Mouse (Mus musculus): ENCODE measurements around the gene Dnajb14.
A peak's percentile ranks its signal among the peaks of the same experiment; 100 is the strongest.
"Not testable (repeated sequence)": the region's sequence is repeated elsewhere in the genome, so short reads cannot be mapped to it uniquely, and the experiment has no call there.

Dnajb14 gene

DNA sequence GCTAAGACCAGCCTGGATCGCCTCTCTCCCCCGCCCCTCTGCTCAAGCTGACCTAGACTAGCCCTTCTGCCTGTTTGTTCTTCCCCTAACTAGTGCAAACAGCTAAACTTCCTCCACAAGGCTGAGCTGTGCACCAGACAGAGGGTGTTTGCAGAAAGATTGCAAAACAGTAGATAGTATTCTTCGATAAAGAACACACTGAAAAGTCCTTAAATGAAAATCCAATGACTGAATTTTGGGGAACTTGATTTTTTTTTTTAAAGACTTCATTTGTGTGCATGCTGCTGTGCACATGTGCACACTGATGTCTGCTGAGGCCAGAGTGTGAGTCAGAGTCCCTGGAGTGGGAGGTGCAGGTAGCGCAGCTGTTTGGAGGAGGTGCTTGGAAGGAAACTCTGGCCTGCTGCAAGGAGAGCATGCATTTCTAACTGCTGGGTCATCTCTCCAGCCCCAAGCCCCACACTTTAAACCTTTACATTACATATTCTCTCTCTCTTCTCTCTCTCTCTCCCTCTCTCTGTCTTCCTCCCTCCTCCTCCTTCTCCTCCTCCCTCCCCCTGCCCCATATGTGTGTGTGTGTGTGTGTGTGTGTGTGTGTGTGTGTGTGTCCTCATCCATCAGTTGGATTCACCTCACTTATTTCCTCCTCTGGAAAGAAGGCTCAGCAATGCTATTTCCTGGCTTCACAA is 84.9 kb downstream of the Dnajb14 start:
- DNase-seq (ENCODE audit: low read depth, low spot score), result no peak

DNA sequence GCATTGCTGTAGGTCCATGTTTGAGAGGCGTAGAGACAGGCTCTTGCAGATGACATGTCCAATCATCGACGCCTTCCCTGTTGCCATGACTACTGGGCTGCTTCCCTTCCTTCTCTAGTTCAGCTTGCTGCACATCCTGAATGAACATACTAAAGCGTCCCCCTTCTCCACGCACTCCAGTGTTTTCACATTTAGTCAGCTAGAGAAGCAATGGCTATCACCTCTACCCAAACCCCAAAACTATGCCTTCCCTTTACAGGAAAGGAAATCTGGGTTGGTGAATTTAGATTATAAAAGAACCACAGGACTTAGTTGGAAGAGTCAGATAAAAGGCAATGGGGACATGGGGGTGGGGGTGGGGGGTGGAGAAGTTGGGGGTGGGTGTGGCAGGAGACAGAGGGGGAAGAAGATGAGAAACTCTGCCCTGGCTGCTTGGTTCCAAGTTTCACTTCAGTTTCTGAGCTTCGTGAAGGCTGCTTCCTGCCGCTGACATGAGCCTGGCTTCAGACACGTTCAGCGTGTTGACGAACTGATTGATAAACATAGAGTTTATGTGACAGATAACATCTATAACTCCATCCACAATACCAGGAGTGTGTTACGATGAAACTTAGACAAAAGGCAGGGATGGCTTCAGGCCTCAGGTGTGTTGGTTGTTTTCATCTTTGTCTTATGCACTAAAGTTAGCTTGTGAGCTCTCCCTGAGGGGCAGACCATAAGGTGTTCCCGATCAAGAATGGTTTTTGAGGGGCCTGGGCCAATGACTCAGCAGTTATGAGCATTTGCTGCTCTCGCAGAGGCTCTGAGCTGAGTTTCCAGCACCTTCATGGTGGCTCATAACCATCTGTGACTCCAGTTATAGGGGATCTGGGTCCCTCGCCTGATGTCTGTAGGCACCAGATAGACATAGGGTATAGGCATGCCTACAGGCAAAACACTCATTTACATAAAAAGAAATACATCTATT is 85.7 kb downstream of the Dnajb14 start:
- peak; percentile 84 for DNase-seq (ENCODE audit: low read depth, low spot score)

DNA sequence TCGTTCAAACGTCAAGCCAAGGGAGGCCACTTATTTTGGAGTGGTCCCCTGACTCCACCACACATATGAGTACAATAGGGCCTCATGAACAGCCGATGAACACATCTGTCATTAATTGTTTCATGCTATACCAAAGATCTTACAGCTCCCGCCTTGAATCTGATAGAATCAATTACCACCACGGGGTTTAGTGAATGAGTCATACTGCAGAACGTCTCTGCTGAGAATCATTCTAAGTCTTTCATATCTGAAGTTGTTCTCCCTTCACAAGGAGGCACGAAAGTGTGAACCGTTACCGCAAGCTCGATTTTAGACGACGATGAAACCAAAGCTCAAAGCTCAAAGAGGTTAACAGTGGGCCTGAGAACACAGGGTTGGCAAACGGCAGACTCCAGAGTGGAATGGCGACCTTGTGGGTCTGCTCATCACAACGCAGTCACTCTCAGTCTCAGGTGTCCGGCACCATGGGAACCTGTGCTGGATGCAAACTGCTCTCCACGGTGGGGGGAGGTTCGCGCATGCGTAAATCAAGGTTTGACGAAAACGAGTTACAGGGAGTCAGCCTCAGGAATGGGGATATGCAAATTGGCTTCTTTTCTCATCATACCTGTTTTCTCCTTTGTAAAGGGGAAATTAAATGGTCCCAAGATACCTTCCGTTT is 86.9 kb downstream of the Dnajb14 start:
- peak; percentile 91 for DNase-seq (ENCODE audit: low read depth, low spot score)

DNA sequence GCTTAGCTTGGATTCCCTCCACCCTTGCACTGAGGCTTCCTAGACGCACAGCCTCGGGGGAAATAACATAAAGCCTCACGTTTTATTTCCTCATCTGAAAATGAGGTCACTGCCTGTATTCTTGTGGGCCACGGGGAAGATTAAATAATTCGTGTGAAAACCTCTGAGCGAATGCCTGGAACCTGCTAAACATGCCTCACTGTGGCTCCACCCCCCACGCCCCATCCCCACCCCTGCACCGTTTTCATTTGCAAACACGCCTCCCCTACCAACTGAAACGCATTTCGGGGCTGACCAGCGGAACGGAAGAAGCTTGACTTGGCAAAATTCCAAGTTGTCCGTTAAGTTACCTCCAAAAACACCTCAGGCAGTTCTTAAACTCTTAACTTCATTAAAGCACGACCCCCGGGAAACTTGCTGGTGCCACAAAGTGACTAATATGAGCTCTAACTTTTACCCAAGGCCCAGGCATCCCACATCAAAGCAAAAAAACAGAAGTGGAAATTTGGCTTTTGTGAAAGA is 88.1 kb downstream of the Dnajb14 start:
- peak; percentile 70 for DNase-seq (ENCODE audit: low read depth, low spot score)

DNA sequence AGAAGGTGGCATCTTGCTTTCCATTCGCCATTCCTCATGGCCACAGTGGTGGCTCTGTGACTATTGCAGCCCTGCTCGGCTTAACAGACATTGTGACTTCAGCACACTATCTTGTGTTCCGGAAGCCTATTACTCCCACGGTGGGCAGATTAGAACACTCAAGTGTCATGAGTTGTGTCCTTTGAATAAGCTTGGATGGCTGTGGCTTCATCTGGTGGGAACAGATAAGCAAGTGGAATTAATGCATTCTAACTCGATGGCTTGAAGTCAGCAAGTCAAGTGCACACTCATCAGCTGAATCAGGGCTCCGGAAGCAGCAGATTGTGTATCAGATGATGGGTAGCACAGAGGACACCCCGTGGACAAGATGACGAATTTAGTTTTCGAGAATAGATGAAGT is 90.4 kb downstream of the Dnajb14 start:
- no peak for DNase-seq (ENCODE audit: low read depth, low spot score)

DNA sequence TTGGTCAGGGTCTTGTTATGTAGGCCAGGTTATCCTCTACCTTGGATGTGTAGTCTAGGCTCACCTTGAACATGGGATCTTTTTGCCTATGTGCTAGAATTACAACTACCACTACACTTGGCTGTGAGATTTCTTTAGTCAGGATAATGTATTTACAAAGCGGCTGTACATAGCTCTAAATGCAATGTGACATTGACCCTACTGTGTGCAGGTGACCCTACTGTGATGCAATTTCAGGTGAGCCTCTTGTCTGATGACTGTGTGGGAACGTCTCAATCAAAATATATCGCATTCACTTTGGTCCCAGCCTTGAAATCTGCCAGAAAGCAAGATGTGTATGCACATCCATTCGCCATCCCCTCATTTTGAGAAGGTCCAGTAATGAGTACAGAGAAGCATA is 90.9 kb downstream of the Dnajb14 start:
- DNase-seq (ENCODE audit: low read depth, low spot score), result no peak

DNA sequence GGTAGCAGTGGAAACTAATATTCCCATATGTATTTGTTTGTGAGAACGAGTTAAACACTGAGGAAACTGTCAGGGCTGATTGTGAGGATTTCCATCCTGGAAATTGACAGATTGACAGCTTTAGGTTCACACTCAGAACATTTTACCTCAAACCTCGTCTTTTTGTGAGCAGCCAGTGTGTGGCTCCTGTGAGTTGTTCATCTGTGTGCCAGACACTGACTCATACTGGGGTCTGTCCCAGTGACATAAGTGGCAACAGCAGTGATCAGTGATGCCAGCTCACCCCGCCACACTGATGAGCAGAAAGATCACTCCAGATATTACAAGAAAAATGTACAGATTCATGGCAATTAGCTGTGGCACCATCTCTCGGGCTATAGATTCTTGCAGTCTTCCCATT is 92.0 kb downstream of the Dnajb14 start:
- no peak for DNase-seq (ENCODE audit: low read depth, low spot score)

DNA sequence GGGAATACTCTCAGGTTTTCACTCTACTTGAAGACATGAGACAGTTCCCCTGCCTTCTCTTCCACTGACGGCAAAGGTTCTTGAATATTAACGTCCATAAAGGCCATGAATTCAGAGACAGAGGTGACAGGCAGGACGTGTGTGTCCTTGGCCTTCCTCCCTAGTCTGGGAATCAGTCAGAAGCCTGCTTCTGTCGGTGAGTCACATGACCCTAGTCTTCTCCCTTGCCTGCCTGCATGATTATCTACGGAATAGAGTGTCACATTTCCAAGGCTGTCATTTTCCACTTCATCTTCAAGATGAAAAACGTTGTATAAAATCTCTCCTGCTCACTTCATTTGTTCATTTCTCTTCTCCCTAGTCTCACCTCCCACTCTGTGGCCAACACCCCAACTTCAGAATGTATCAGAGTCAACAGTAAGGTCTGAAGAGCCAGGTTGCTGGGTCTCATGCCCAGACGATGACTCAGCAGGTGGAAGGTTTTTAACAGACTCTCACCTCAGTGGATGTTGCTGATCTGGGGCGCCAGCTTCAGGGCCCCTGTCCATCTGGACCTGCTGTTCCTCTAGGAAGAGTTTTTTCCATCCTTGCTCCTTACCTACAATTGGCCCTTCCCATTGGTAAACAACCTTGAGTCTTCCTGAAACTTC is 94.4 kb downstream of the Dnajb14 start:
- DNase-seq (ENCODE audit: low read depth, low spot score), result no peak

DNA sequence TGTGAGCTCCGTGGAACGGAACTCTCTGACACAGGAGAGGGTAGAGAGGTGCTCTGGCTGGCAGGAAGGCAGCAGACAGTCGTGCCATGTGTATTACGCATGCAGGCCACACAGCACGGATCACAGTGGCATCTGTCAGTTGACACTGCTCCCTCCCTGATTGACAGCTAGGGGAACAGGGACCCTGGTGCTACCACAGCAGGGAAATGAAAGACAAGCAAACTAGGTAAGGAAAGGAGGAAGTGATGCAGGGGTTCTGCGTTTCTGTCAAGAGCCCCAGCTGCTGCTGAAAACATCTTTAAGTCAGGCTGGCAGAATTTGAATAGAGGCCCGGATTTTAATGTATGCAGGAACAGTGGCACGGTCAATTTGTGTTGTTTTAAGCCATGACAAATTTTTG is 96.0 kb downstream of the Dnajb14 start:
- DNase-seq (ENCODE audit: low read depth, low spot score), result no peak

DNA sequence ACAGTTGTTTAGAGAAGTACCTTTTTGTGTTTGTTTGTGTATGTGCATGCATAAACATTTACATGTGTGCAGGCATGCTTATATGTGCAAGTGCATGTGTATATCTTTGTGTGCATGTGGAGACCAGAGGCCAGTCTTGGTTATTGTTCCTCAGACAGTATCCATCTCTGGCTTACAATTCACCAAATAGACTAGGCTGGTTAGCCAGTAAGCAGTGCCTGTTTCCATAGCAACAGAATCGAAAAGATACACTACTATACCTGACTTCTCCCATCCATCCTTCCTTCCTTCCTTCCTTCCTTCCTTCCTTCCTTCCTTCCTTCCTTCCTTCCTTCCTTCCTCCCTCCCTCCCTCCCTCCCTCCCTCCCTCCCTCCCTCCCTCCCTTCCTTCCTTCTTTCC is 96.5 kb downstream of the Dnajb14 start:
- not testable (repeated sequence) for DNase-seq (ENCODE audit: low read depth, low spot score)
